Mouse (Mus musculus) cerebellum, adult 2 months (tissue): ENCODE measurements at regions not wholly inside any gene's neighbourhood (a gene's known extent, or its start where the extent isn't known, plus 50 kb on each side); places are given as distances from the start of the nearest gene placed in this dataset.

Experiments used
- CTCF ChIP-seq: fragments of 200-500 bp; IDR thresholded peaks from 2 replicates; pipeline ENCODE4 v1.5.1; 2011; ENCODE audit warnings: low read depth, mild to moderate bottlenecking, control low read depth, low read length, moderate library complexity, borderline replicate concordance; ENCODE audit not compliant: insufficient read depth
- POLR2A ChIP-seq: fragments of 200-500 bp; IDR thresholded peaks from 2 replicates; pipeline ENCODE4 v1.6.1; 2011; ENCODE audit warnings: low read length, control low read depth, borderline replicate concordance; ENCODE audit not compliant: insufficient read depth

DNA sequence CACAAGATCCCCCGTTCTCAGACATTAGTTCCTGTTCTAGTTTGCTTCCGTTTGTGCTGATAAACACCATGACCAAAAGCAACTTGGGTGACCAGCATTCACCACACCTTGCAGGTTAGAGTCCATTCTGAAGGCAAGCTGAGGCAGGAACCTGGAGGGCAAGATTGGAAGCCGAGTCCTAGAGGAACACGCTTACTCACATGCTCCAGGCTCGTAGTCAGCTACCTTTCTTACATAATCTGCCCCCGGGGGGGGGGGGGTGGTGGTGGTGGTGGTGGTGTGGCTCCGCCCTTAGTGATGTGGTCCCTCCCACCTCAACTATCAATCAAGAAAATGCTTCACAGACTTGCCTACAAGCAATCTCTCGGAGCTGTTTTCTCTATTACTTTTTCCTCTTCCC is 142.1 kb upstream of the Elac2 start:
- TF ChIP-seq POLR2A: no peak
- no peak for TF ChIP-seq CTCF
